Mouse (Mus musculus): Measurements from ENCODE around the gene Fam172a.

- no peak for TF ChIP-seq POLR2A (IDR thresholded peaks at IDR 0.05; ENCODE audit: extremely low read depth, insufficient read depth, low read length)
- TF ChIP-seq CTCF (IDR thresholded peaks at IDR 0.05; ENCODE audit: low read depth, low read length), result no peak
Observed at GRCm38 (mm10) chr13:78037203-78037602, 335.4 kb downstream of the Fam172a start.

Data from liver, adult 2 months (tissue).